Mouse (Mus musculus): ENCODE measurements around the gene Tmem159. TPM values are rescaled to one million over a fixed set of nuclear protein-coding genes. Genes with fewer than 3 reads are reported as not detected.

The Tmem159 gene
- 34.3 and 40.4 TPM in 2 replicates for polyA plus RNA-seq (2015; fragmentation: Nextera tagmentation; extraction: Ambion mirVana)

DNA sequence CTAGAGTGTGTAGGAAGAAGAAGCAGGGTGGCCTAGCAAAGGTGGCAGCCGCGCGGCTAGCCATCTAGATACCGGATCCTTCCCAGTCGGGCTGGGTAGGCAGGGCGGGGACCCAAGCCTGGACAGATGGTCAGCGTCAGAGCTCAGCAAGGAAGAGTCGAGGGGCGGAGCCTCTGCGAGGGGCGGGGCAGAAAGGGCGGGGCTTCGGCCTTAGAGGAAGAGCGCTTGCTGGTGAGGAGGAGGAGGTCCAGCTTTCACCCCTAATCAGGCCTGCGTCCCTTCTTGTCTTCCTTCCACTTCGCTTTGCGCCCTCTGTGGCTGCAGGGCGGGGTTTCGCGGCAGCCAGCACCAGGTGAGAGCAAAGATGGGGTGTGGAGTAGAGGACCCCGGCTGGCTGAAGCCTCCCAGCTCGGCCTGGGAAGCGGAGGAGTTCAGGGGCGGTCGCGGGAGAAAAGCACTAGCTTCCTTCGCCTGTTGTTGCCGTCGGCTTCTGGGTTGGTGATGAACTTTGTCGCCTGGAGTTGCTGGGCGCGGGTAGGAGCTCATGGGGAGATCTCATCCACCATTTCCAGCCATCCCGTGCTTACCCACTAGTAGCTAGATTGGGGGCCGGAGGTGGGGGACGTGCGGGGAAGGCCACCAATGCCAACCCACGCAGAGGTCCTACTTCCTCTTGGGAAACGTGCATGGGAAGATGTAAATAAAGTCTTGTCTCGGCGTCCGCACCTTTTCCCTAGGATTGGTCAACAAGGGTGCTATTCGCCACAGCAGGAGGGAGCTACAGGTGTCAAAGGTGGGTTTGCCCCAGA is at the start of gene Tmem159:
TSS of gene Tmem159 (plus strand) at position 190 of the 809 bp plus-strand sequence.
- Histone ChIP-seq H3K4me1 (ENCODE audit: insufficient read depth, low read length) (peaks cover 9% of the 10 kb centered on the region), H3K27me3 (ENCODE audit: insufficient read depth, low read length) (no peaks in the 10 kb centered on the region), H3K9ac (replicated peaks; ENCODE audit: low read length) (peak within 1 kb of the TSS; percentile 78), H3K4me2 (replicated peaks; ENCODE audit: low read depth, low read length) (peak within 1 kb of the TSS; percentile 93), H3K27ac (ENCODE audit: low read length) (peak within 1 kb of the TSS; percentile 75), H3K4me3 (ENCODE audit: low read length) (peak within 1 kb of the TSS; percentile 69), H3K9me3 (ENCODE audit: low read length) (no peaks in the 10 kb centered on the region), H3K36me3 (ENCODE audit: insufficient read depth, low read length) (no peaks in the 10 kb centered on the region)
- WGBS = under 1% methylated on average over 42 of the region's 42 CpGs
- ATAC-seq (ENCODE audit: low FRiP score, low TSS enrichment) = peak; percentile 96

DNA sequence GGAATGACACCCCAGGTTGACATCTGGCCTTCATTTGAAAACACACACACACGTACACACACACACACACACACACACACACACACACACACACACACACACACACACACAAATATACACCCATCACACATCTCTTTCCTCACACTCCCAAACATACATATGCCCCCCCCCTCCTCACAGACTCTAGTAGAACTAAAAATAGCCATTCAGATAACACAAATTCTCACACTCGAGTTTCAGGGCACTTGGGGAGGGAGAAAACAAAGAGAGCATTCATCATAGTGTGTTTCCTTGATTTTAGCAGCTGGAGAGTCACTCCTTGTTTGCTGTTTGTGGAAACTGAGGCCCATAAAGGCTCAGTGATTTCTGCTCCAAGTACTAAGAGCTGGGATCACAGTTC is 48.1 kb upstream of the Tmem159 start:
- no peak overlapping the region for H3K27ac ChIP-seq (ENCODE audit: low read length)
- H3K4me2 ChIP-seq (replicated peaks; ENCODE audit: low read depth, low read length) = no peak overlapping the region
- no peak overlapping the region for H3K9ac ChIP-seq (replicated peaks; ENCODE audit: low read length)
- no peaks in the 10 kb centered on the region for H3K4me1 ChIP-seq (ENCODE audit: insufficient read depth, low read length)
- ATAC-seq (ENCODE audit: low FRiP score, low TSS enrichment) = no peak
- H3K4me3 ChIP-seq (ENCODE audit: low read length) = no peak overlapping the region
- WGBS = 47% methylated on average over 2 of the region's 2 CpGs
- H3K27me3 ChIP-seq (ENCODE audit: insufficient read depth, low read length) = no peaks in the 10 kb centered on the region
- no peaks in the 10 kb centered on the region for H3K9me3 ChIP-seq (ENCODE audit: low read length)
- H3K36me3 ChIP-seq (ENCODE audit: insufficient read depth, low read length) = no peaks in the 10 kb centered on the region

- H3K4me2 ChIP-seq (replicated peaks; ENCODE audit: low read depth, low read length) = no peak overlapping the region
- no peaks in the 10 kb centered on the region for H3K36me3 ChIP-seq (ENCODE audit: insufficient read depth, low read length)
- ATAC-seq (ENCODE audit: low FRiP score, low TSS enrichment) = no peak
- no peak overlapping the region for H3K27ac ChIP-seq (ENCODE audit: low read length)
- no peaks in the 10 kb centered on the region for H3K9me3 ChIP-seq (ENCODE audit: low read length)
- H3K27me3 ChIP-seq (ENCODE audit: insufficient read depth, low read length) = no peaks in the 10 kb centered on the region
- H3K4me1 ChIP-seq (ENCODE audit: insufficient read depth, low read length) = no peaks in the 10 kb centered on the region
- no peak overlapping the region for H3K9ac ChIP-seq (replicated peaks; ENCODE audit: low read length)
- 81% methylated on average over 3 of the region's 3 CpGs for WGBS
- no peak overlapping the region for H3K4me3 ChIP-seq (ENCODE audit: low read length)
Measured at GRCm38 (mm10) chr7:120055479-120055878, 46.7 kb upstream of the Tmem159 start.

- Histone ChIP-seq H3K9me3 (ENCODE audit: low read length) (no peaks in the 10 kb centered on the region), H3K27me3 (ENCODE audit: insufficient read depth, low read length) (no peaks in the 10 kb centered on the region), H3K4me1 (ENCODE audit: insufficient read depth, low read length) (no peaks in the 10 kb centered on the region), H3K9ac (replicated peaks; ENCODE audit: low read length) (no peak overlapping the region), H3K27ac (ENCODE audit: low read length) (no peak overlapping the region), H3K4me2 (replicated peaks; ENCODE audit: low read depth, low read length) (no peak overlapping the region), H3K36me3 (ENCODE audit: insufficient read depth, low read length) (no peaks in the 10 kb centered on the region), H3K4me3 (ENCODE audit: low read length) (no peak overlapping the region)
- no peak for ATAC-seq (ENCODE audit: low FRiP score, low TSS enrichment)
- WGBS = 85% methylated on average over 1 of the region's 1 CpGs
Measured at GRCm38 (mm10) chr7:120064045-120064444, 38.1 kb upstream of the Tmem159 start.

DNA sequence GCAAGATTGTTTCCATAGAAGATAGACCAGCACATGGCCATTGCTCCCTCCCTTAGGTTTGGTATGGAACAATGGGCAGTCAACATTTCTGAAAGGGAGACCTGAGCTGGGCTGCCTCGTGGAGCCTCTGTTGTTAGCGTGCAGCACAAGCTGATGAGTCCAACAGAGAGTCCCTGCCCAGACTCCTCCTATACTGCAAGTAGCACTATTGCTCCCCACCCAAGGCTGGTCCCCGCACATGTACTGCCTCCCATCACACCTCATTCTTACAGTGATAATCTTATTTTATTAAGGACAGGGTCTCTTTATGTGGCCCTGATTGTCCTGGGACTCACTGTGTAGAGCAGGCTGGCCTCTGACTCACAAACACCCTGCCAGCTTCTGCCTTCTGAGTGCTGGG is 34.0 kb upstream of the Tmem159 start:
- WGBS = 87% methylated on average over 3 of the region's 3 CpGs
- Histone ChIP-seq H3K27ac (ENCODE audit: low read length) (no peak overlapping the region), H3K9me3 (ENCODE audit: low read length) (no peaks in the 10 kb centered on the region), H3K4me2 (replicated peaks; ENCODE audit: low read depth, low read length) (no peak overlapping the region), H3K36me3 (ENCODE audit: insufficient read depth, low read length) (no peaks in the 10 kb centered on the region), H3K4me1 (ENCODE audit: insufficient read depth, low read length) (no peaks in the 10 kb centered on the region), H3K4me3 (ENCODE audit: low read length) (no peak overlapping the region), H3K27me3 (ENCODE audit: insufficient read depth, low read length) (no peaks in the 10 kb centered on the region), H3K9ac (replicated peaks; ENCODE audit: low read length) (no peak overlapping the region)
- no peak for ATAC-seq (ENCODE audit: low FRiP score, low TSS enrichment)

- Histone ChIP-seq H3K36me3 (ENCODE audit: insufficient read depth, low read length) (no peaks in the 10 kb centered on the region), H3K4me2 (replicated peaks; ENCODE audit: low read depth, low read length) (no peak overlapping the region), H3K27ac (ENCODE audit: low read length) (no peak overlapping the region), H3K4me1 (ENCODE audit: insufficient read depth, low read length) (no peaks in the 10 kb centered on the region), H3K9me3 (ENCODE audit: low read length) (no peaks in the 10 kb centered on the region), H3K4me3 (ENCODE audit: low read length) (no peak overlapping the region), H3K9ac (replicated peaks; ENCODE audit: low read length) (no peak overlapping the region), H3K27me3 (ENCODE audit: insufficient read depth, low read length) (no peaks in the 10 kb centered on the region)
- WGBS = 21% methylated on average over 3 of the region's 3 CpGs
- ATAC-seq (ENCODE audit: low FRiP score, low TSS enrichment) = no peak
Measured at GRCm38 (mm10) chr7:120069164-120069563, 33.0 kb upstream of the Tmem159 start.

DNA sequence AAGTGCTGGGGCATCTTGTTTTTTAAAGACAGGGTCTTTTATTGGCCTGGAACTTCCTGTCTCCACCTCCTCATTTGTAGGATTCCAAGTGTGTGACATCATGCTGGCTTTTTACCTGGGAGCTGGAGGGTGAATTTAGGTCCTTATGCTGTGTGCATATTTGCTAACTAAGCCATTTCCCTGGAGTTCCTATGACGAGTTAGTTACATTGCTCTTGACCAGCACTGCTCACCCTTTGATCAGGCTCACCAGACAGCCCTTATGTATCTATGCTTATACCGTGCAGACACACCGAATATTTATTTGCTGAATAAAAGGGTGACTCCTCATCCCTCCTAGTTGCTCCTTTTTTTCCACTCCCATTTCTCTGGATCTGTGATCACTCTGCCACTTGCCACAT is 22.0 kb upstream of the Tmem159 start:
- 56% methylated on average over 3 of the region's 3 CpGs for WGBS
- Histone ChIP-seq H3K4me2 (replicated peaks; ENCODE audit: low read depth, low read length) (no peak overlapping the region), H3K27me3 (ENCODE audit: insufficient read depth, low read length) (no peaks in the 10 kb centered on the region), H3K4me3 (ENCODE audit: low read length) (no peak overlapping the region), H3K9me3 (ENCODE audit: low read length) (no peaks in the 10 kb centered on the region), H3K36me3 (ENCODE audit: insufficient read depth, low read length) (no peaks in the 10 kb centered on the region), H3K27ac (ENCODE audit: low read length) (no peak overlapping the region), H3K9ac (replicated peaks; ENCODE audit: low read length) (no peak overlapping the region), H3K4me1 (ENCODE audit: insufficient read depth, low read length) (no peaks in the 10 kb centered on the region)
- ATAC-seq (ENCODE audit: low FRiP score, low TSS enrichment) = no peak

DNA sequence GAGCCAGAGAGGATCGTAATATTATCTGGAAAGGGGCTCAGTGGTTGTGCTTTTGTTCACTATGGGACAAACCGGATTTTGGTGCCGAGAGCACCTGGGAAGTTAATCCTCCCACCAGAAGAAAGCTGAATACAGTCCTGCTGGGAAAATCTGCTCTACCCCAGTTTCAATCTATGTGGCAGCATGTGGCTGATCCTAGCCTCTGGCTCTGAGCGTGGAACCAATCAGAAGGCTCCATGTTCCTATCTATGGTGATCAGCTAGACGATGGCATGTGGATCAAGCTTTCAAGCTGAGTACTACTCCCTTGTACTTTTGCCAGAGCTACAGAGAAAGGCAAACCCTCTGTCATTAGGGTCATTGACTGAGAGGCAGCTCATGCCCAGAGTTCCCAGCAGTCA is 9.1 kb upstream of the Tmem159 start:
- H3K9ac ChIP-seq (replicated peaks; ENCODE audit: low read length) = no peak overlapping the region
- no peaks in the 10 kb centered on the region for H3K27me3 ChIP-seq (ENCODE audit: insufficient read depth, low read length)
- WGBS = 61% methylated on average over 5 of the region's 5 CpGs
- no peaks in the 10 kb centered on the region for H3K4me1 ChIP-seq (ENCODE audit: insufficient read depth, low read length)
- no peak overlapping the region for H3K27ac ChIP-seq (ENCODE audit: low read length)
- no peaks in the 10 kb centered on the region for H3K36me3 ChIP-seq (ENCODE audit: insufficient read depth, low read length)
- H3K4me3 ChIP-seq (ENCODE audit: low read length) = no peak overlapping the region
- ATAC-seq (ENCODE audit: low FRiP score, low TSS enrichment) = no peak
- H3K4me2 ChIP-seq (replicated peaks; ENCODE audit: low read depth, low read length) = no peak overlapping the region
- no peaks in the 10 kb centered on the region for H3K9me3 ChIP-seq (ENCODE audit: low read length)

- H3K9ac ChIP-seq (replicated peaks; ENCODE audit: low read length) = no peak overlapping the region
- no peak overlapping the region for H3K4me2 ChIP-seq (replicated peaks; ENCODE audit: low read depth, low read length)
- no peaks in the 10 kb centered on the region for H3K27me3 ChIP-seq (ENCODE audit: insufficient read depth, low read length)
- no peak overlapping the region for H3K27ac ChIP-seq (ENCODE audit: low read length)
- no peaks in the 10 kb centered on the region for H3K36me3 ChIP-seq (ENCODE audit: insufficient read depth, low read length)
- H3K4me3 ChIP-seq (ENCODE audit: low read length) = no peak overlapping the region
- ATAC-seq (ENCODE audit: low FRiP score, low TSS enrichment) = no peak
- no peaks in the 10 kb centered on the region for H3K9me3 ChIP-seq (ENCODE audit: low read length)
- H3K4me1 ChIP-seq (ENCODE audit: insufficient read depth, low read length) = no peaks in the 10 kb centered on the region
- 82% methylated on average over 3 of the region's 3 CpGs for WGBS
Measured at GRCm38 (mm10) chr7:120094216-120094615, 7.9 kb upstream of the Tmem159 start.

DNA sequence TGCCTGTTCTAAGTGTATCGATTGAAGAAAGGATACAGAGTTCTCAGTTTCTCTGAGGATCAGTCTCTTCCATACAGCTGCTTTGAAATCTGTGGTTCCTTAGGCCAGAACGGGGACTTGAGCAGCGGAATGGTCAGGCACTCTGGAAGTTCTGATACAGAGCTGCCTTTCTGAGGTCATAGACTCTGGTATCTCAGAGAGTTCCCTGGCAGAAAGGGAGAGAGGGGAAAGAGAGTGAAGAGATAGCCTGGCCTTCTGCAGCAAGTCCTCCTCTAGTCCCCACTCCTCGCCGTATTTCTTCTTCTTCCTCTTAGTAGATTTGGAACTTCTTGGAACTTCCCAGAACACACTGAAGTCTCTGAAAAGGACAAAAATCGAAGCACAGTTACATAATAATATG is 7.0 kb upstream of the Tmem159 start, which contains the start of gene Dnah3:
TSS of gene Dnah3 (minus strand) at position 101 of the 400 bp plus-strand sequence.
- Histone ChIP-seq H3K9me3 (ENCODE audit: low read length) (no peaks in the 10 kb centered on the region), H3K4me2 (replicated peaks; ENCODE audit: low read depth, low read length) (no peak within 1 kb of the TSS), H3K9ac (replicated peaks; ENCODE audit: low read length) (no peak within 1 kb of the TSS), H3K36me3 (ENCODE audit: insufficient read depth, low read length) (no peaks in the 10 kb centered on the region), H3K27ac (ENCODE audit: low read length) (no peak within 1 kb of the TSS), H3K4me3 (ENCODE audit: low read length) (no peak within 1 kb of the TSS), H3K27me3 (ENCODE audit: insufficient read depth, low read length) (no peaks in the 10 kb centered on the region), H3K4me1 (ENCODE audit: insufficient read depth, low read length) (no peaks in the 10 kb centered on the region)
- WGBS = 89% methylated on average over 6 of the region's 6 CpGs
- no peak for ATAC-seq (ENCODE audit: low FRiP score, low TSS enrichment)

Data from kidney, embryonic 16.5 days (tissue).